Mouse (Mus musculus): ENCODE measurements around the gene Nup107. TPM values are rescaled to one million over a fixed set of nuclear protein-coding genes. Genes with fewer than 3 reads are reported as not detected.

Nup107 gene
- total RNA-seq, 2 experiments from 2014 or later: 23.6 to 26.3 TPM

DNA sequence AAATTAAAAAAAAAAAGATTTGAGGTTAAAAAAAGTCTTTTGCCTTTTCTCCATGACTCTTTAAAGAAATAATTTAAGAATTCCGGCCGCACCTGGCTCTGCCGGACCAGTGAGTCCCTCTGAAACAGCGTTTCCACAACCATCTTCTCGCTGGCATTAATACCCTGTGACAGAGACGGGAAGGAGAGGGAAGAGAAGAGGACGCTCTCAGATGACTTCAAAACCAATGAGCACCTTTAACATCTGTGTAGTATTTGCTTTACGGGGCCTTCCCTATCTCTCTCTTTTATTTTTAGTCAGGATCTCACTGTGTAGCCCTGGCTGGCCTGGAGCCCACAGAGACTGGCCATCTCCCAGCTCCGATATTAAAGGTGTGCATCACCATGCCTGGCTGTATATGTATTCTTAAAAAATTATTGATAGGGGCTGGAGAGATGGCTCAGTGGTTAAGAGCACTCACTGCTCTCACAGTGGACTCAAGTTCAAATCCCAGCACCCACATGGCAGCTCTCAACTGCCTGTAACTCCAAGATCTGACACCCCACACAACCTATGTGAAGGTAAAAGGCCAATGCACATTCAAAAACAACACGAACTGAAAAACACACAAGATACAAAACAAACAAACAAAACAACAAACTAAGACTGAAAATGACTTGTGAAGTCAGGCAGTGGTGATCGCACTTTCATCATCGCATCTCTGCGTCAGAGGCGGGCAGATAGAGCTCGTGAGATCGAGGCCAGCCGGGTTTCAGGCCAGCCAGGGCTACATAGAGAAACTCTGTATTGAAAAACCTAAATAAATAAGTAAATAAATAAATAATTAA lies 14.8 kb downstream of the Nup107 start:
- no peak for DNase-seq

DNA sequence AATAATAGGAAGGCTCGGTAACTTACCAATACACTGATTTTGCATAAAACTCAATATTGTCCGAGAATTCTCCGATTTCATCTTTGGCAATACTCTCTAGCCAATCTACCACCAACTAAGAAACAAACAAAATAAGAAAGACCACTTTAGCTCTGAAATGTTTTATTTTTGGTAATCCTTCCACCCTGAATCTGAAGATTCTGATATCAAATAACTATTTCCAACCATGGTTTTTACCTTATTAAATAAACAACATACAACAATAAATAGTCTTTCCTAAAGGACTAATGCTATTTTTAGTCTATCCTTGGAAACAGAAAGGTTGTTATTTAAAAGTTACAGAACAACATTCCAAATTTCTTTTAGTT lies 15.4 kb downstream of the Nup107 start:
- no peak for DNase-seq

DNA sequence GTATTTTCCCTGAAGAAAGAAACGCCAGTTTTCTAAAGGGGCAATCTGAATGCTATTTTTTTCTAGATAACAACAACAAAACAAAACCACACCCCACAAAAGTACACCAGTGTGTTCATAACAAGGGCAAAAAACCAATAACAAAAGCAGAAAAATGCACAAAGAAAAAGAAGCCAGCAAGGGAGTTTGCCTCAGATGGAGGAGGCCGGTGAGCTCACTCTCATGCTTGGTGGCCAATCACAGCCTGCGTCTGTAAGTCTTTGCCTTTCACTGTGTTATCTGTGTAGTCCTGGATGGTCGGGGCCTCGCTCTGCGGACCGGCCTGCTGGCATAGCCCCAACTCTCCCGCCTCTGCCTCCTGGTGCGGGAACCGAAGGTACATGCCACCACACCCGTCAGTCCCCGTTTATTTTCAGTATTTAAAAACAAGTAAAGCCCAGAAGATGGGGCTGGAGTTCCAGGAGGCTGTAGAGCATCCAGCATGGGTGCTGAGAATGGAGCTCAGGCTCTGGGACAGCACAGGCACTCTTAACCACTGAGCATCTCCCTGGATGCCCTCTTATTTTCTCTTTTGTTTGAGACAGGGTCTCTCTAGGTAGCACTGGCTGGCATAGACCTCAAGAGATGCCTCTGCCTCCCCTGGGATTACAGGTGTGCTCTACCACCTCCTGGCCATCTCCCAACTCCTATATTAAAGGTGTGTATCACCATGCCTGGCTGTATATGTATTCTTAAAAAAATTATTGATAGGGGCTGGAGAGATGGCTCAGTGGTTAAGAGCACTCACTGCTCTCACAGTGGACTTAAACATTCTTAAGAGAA lies 16.0 kb downstream of the Nup107 start:
- DNase-seq: no peak

DNA sequence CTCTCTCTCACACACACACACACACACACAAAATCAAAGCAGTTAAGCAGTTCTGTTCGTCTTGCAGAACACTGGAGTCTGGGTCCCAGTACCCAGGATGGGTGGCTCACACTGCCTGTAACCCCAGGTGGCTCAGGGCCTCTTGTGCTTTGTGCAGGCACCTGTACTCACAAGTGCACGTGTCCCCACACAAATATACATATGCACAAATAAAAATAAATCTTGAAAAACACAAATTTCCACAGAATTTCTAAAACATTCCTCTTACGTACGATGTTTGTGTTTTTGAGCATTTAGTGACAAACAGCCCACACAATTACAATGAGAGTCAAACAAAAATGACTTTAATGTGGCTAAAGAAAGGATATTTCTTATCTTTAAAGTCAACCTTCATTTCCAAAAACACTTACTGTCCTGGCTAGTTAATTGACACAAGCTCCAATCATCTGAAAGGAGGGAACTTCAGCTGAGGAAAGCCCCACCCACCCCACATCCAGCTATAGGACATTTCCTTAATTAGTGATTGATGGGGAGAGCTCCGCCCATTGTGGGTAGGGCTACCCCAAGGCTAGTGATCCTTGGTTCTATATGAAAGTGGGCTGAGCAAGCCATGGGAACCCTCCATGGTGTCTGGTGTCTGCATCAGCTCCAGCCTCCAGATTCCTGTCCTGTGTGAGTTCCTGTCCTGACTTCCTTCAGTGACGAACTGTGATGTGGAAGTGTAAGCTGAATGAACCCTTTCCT lies 16.9 kb downstream of the Nup107 start:
- no peak for DNase-seq

DNA sequence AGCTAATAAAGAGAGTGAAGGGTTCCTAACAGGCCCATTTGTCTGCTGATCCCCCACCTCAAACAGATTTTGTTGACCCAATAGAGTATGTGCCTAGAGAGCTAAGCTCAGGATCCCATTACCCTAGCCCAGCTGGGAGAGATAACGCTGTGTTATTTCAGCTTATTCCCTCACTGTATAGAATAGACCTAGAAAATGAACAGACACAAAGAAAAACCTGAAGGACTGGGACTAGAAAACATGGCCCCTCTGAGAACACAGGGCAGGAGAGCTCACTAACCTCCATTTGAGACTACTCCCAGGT lies 17.7 kb downstream of the Nup107 start:
- DNase-seq: no peak

DNA sequence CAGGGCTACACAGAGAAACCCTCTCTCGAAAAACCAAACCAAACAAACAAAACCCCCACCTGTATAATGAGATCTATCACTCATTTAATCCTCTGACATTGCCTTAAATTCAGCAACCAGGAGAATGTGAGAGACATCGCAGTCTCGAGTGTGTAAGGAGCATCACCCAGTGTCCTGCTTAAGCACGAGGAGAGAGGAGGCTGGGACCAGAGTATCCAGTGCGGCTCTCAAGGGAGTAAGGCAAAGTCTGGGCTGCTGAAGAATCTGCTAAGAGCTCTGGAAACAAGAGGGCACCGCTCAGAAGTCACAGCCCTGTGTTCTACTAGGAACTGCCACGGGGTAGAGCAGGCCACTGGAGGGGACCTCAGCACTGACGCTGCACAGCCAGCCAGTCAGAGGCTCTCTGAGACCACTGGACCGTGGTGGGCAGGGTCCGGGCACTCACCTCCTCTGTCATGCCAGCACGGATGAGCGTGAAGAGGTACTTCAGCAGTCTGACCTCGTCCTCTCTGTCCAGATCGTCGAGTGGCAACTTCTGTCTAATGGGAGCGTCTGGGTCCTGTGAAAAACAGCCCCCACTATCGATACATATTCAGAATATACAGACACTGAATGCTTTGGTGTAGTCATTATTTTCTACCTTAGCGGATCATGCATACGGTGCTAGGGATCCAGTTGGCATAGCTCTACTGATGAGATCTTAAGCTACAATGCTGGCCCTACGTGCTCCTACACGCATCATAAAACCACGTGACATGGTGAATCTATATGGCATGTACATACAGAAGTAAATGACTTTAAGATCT lies 18.3 kb downstream of the Nup107 start:
- DNase-seq: no peak

DNA sequence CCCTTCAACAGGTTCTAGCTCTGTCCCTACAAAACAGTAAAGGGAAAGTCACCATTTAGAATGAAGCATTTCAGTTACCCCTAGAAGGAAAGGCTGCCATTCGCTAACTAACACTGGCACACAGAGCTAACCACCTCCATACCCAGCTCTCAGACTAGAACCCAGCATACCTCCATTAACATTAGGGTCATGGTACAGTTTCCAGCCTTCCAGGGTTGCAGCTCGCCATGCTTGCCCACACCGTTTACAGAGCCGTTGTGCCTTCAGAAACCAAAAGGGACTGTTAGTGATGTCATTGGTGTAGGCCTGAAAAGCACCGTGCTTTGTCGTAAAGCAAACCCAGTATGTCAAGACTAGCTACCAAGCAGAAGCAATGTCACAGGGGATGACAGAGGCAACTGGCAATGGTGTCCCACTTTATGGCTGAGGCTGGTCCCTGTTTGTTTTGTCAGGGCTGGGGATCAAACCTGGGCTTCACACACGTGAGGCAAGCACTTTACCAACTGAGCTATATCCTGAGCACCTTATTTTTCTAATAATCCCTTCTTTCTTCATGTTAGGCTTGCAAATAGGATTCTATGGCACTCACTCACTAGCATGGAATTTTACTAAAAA lies 19.3 kb downstream of the Nup107 start:
- no peak for DNase-seq

DNA sequence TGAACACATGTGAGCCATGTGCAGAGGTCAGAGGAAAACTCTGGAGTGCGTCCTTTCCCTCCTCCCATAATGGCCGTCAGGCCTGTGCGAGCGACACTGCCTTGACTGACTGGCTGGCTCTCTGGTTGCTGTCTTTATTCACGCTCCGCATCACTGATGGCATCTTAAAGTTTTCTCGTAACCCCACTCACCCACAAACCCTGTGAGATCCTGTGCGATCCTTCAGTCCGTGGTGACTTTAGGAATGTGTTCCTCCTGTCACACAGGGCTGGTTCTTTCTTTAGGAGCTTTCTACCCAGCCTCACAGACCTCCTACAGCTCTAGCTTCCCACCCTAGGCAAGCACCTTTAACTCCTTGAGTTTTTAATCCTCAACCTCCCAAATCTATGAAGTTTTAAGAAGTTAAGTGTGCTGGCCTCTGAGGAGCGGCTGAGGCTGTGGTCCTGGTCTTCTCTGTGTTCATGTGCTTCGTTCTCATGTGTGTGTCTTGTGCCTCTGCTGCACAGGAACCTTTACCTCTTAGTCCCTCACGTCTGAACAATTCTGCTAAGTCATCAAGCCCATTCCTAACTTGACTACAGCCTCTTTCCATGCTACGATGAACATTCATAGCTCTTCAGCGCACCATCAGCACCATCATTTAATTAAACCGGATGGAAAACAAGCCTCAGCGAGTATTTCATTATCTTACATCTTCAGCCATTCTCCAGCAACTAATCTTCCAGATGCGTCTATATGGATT lies 20.0 kb downstream of the Nup107 start:
- DNase-seq: no peak

DNA sequence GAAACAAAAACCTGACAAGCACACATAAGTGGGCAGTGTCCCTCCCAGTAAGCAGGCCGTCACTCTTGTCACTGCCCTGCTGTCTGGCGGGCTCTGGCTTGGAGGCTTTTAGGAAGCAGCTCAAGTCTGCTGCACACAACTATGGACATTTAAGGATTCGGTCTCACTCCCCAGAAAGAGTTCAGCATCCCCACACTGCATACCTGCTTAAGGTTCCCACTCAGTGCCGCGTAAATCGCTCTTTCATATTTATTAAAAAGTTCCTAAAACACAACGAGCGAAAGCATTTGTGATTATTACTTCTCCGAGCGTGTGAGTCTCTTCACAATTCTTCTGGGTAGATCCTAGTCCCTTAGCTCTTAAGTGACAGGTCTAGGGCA lies 21.4 kb downstream of the Nup107 start:
- no peak for DNase-seq

DNA sequence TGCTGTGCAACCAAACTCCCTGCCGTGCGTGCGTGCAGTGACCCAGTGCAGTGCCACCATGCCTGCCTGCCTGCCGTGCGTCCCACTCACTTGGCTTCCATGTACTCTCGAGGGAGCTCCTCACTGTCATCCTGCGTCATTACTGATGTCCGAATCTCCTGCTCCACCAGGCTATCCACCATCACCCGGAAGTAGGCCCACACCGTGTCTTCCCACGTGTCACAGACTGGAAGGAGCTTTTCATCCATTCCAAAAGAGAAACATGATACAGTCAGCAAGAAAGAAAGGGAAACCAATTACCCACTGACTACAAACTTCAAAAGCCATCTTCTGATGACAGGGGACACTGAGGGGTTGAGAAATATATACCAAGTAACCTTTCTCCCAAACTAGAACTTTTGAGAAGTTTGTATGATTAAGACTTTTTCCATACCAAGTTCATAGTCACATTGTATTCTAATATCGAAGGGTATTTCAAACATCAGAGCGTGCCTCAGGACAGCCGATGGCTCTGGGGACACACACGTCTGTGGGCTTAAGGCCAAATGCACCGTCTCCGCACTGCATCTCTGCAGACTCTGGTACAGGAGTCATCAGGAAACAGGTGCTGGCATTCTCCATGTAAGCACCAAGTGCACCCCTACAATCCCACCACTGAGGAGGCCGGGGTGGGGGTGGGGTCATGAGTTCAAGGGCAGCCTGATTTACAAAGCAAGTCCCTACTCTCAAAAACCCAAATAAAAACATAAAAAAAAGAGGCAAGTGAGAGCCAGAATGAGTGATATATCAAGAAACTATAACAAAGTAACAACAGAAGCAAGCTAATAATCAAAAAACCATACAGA lies 22.0 kb downstream of the Nup107 start:
- no peak for DNase-seq

DNA sequence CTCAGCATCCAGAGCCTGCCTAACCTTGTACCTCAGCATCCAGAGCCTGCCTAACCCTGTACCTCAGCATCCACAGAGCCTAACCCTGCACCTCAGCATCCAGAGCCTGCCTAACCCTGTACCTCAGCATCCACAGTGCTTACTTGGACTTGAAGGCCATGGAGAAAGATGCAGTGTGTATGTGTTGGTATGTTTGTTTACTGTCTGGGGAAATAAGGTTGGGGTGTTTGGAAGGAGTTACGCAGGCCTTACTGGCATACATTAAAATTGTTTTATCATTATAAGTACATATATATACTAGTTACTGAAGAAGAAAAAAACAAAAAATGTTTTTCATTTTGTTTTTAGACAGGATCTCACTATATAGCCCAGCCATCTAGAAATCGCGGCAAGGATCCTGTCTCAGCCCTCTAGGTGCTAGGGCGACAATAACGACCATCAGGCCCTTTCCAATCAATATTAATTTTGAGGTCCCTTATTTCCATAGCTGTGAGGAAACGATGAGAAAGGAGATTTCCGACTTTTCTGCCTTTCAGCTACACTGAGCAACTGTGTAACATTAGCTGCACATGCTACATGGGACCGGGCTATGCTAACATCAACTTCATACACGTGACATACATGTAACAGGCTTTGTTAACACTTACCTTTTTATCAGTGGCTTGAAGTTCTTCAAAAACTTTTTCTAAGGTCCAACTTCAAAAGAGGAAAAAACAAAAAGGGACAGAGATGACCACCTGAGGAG lies 22.8 kb downstream of the Nup107 start:
- no peak for DNase-seq

DNA sequence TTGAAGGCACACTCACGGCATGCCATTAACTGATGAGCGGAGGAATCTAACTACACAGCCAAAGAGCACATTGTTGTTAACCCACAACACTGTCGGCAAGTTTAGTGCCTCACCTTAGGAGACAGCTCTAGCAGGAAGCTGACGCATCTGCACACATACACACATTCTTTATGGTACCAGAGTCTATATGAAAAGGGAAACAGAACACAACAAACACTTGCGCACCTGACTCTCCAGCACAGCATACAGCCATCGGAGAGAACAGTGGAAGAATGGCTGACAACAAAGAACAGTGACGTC lies 24.4 kb downstream of the Nup107 start:
- DNase-seq: no peak

DNA sequence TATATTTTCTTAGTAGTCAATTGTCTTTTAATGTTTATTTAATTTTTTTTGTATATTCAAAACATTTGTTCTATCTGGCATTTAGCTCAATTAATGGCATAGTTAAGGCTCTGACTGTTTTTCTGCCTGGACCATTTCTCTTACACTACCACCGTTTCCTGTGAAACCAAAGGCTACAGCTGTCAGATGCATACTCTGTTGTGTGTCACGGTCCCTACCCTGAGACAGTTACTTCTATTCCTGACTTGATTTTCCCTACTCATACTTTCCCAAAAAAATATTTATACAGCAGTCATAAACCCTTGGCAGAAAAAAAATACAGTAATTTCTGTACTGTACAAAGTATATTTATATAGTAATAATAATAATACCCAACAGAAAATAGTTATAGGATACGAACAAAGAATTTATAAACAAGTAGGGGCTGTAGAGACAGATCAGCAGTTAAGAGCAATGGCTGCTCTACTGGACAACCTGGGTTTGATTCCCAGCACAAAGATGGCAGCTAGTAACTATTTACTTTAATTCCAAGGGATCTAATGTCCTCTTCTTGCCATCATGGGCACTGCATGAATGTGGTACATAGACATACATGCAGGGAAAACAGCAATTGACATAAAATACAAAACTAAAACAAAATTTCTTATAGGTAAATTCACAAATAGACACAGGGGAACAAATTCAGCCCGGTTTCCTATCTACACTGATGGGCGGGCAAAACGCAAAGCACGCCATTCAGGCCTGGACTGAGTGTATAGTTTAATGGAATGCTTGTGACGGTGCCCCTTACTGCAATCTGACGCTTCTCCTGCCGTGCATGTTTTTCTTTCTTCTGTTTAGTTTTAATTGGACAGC lies 25.0 kb downstream of the Nup107 start:
- DNase-seq: no peak

DNA sequence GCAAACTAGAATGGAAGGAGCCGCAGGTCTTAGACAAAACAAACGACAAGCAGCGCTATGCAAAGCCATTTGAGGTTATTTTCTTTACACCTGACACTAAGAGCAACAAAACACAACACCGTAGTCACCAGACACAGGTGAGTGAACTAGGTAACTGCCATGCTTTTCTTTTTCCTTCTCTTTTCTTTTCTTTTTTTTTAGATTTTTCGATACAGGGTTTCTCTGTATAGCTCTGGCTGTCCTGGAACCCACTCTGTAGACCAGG lies 25.7 kb downstream of the Nup107 start:
- no peak for DNase-seq

DNA sequence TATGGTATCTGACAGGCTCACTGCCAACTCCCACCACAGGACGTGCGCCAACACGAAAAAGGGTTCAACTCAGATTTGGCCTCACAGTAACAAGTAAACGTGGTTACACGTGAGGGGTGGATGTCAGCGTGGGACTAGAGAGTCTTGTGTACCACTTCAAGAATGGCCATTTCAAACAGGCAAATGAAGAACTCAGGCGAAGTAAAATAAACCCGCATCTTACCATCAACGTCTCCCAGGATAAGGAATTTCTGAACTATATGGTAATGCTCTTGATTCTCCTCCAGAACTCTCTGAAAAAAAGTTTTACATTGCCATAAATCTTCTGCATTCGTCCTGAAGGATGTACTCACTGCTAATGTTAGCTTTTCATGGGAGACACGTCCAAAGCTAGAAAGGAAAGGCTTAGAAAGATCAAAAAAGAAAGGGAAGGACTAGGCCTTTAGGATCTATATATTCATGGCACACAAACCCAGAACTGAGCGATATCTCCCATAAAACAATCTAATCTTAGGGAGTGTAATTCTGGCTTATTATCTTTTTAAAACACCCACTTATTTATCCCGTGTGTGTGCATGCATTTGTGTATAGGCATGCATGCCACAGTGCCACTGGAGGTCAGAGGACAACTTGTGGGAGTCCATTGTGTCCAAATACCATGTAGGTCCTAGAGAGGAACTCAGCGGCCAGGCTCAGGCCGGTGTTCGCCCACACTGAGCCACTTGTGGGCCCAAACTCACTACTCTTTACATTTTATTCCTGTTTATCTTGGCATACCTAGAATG lies 26.2 kb downstream of the Nup107 start:
- DNase-seq: no peak

DNA sequence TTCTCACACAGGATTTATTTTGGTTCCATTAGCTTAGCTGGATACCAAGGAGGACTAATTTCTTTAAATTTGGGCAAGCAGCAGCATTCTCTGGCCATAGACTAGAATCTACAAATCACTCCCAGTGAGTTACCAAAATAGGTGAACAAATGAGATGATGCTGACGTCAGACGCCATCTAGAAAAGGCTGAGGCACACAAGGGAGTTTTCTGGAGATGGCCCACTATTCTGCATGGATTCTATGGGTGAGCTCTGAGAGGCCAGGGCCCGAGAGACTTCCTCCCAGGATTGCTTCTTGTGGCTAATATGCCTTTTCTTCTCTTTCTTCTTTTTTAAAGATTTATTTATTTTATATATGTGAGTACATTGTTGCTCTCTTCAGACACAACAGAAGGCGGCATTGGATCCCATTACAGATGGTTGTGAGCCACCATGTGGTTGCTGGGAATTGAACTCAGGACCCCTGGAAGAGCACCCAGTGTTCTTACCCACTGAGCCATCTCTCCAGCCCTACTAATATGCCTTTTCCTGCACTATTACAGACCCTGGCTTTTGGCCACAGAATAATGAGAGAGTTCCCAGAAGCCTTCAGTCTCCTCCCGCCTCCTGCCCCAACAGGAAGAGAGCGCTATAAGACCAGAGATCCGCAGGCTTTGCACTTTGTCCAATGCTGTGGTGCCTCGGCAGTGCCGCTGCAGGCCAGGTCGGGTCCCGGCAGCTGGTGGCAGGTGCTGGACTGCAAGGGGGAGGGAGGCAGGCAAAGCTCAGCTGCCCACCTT lies 27.2 kb downstream of the Nup107 start:
- no peak for DNase-seq

DNA sequence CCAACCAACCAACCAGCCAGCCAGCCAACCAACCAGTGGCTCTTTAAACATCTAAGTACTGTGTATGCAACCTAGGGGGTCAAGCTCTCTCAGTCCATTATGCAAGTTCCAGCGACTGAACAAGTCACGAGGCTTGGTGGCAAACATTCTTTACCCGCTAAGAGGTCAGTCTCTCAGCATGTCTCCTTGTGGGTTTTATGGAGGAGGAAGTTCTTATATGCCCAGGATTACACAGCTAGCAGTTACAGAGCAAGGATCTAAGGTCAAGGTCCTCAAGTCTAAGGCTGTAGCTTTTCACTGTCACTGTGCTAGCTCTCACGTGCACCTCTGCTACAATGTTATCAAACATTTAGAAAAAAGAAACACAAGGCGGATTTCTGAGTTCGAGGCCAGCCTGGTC lies 27.9 kb downstream of the Nup107 start:
- no peak for DNase-seq
